Mouse (Mus musculus) olfactory bulb, adult 2 months (tissue): ENCODE data around the gene Trim28. TPM values are rescaled to one million over a fixed set of nuclear protein-coding genes. Genes with fewer than 3 reads are reported as not detected.

Experiments used
- H3K27ac ChIP-seq: fragments of 200-500 bp; 2 replicates; pipeline ENCODE4 v1.5.1; 2012; ENCODE audit warnings: low read depth, low read length; ENCODE audit not compliant: insufficient read depth
- H3K4me1 ChIP-seq: fragments of 200-500 bp; 2 replicates; pipeline ENCODE4 v1.6.1; 2012; ENCODE audit warnings: low read length; ENCODE audit not compliant: control insufficient read depth, insufficient read depth
- H3K4me3 ChIP-seq: fragments of 200-500 bp; 2 replicates; pipeline ENCODE4 v1.5.1; 2012; ENCODE audit warnings: mild to moderate bottlenecking, low read depth, low read length, moderate library complexity; ENCODE audit not compliant: insufficient read depth
- CTCF ChIP-seq: fragments of 200-500 bp; IDR thresholded peaks from 2 replicates; pipeline ENCODE4 v1.5.1; 2012; ENCODE audit warnings: low read depth, mild to moderate bottlenecking, low read length, moderate library complexity; ENCODE audit not compliant: insufficient read depth
- POLR2A ChIP-seq: fragments of 200-500 bp; IDR thresholded peaks from 2 replicates; pipeline ENCODE4 v1.6.1; 2012; ENCODE audit warnings: mild to moderate bottlenecking, low read depth, low read length, moderate library complexity; ENCODE audit not compliant: insufficient read depth
- WGBS: fragments of 180-500 bp; shearing (Covaris S2); methylation state at CpG from one replicate; pipeline ENCODE4 v1.1.7; 2018; 5-methylcytosine and 5-hydroxymethylcytosine counted together
- polyA plus RNA-seq: library from polyadenylated mRNA; stranded (reverse); fragments of >200 nt; gene quantifications from 2 replicates; pipeline ENCODE4 v1.2.4, GENCODE M21; 2012; ENCODE audit warnings: low replicate concordance; ENCODE audit not compliant: missing spikeins, insufficient read depth, insufficient read length

Gene Trim28
- polyA plus RNA-seq, 1 experiment: not detected

- peak overlapping the region; percentile 49 for H3K4me3 ChIP-seq
- peaks cover 19% of the 10 kb centered on the region for H3K4me1 ChIP-seq
- 0 out of 2 replicates have a peak overlapping the region, but pooled peaks have one; percentile 4 for H3K27ac ChIP-seq
- WGBS: 9% methylated on average over 88 of the region's 88 CpGs
- TF ChIP-seq CTCF (no peak), POLR2A (peak; percentile 16; the same call in 1 of the 2 replicates)
Measured at GRCm38 (mm10) chr7:13043445-13044253, 44.7 kb downstream of the Trim28 start.

DNA sequence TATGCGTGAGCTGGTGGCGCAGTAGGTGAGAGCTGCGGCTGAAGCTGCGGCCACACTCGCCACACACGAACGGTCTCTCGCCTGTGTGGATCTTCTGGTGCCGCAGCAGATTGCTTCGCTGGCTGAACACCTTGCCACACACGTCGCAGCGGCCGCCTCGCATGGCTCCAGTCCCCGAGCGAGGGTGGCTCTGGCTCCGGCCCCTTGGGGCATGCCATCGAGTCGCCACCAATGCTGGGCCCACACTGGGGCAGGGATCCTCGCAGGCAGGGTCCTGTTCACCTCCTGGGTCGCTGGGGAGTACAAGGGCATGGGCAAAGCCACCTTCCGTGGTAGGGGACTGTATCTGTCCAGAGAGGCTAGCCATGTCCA, 45.3 kb downstream of the Trim28 start:
- H3K27ac ChIP-seq: 0 out of 2 replicates have a peak overlapping the region, but pooled peaks have one; percentile 4
- no peak for TF ChIP-seq POLR2A
- TF ChIP-seq CTCF: no peak
- WGBS: 8% methylated on average over 23 of the region's 23 CpGs
- peak overlapping the region; percentile 49 for H3K4me3 ChIP-seq
- peaks cover 15% of the 10 kb centered on the region for H3K4me1 ChIP-seq

GRCm38 (mm10) chr7:13046084-13046483, 47.2 kb downstream of the Trim28 start:
- Histone ChIP-seq H3K4me1 (peaks cover 15% of the 10 kb centered on the region), H3K27ac (no peak overlapping the region), H3K4me3 (no peak overlapping the region)
- WGBS: 5% methylated on average over 2 of the region's 2 CpGs
- TF ChIP-seq POLR2A (no peak), CTCF (no peak)

GRCm38 (mm10) chr7:13053001-13053400, 54.1 kb downstream of the Trim28 start:
- Histone ChIP-seq H3K27ac (no peak overlapping the region), H3K4me3 (no peak overlapping the region), H3K4me1 (no peaks in the 10 kb centered on the region)
- WGBS: 88% methylated on average over 13 of the region's 13 CpGs
- no peak for TF ChIP-seq POLR2A
- TF ChIP-seq CTCF: no peak

- Histone ChIP-seq H3K4me1 (no peaks in the 10 kb centered on the region), H3K4me3 (no peak overlapping the region), H3K27ac (no peak overlapping the region)
- 95% methylated on average over 2 of the region's 2 CpGs for WGBS
- TF ChIP-seq POLR2A (no peak), CTCF (no peak)
Measured at GRCm38 (mm10) chr7:13053501-13053900, 54.6 kb downstream of the Trim28 start.

- H3K27ac ChIP-seq: peak overlapping the region; percentile 98
- no peak for TF ChIP-seq CTCF
- 0 out of 2 replicates have a peak, but pooled peaks have one; percentile 44 for TF ChIP-seq POLR2A
- WGBS: under 1% methylated on average over 15 of the region's 15 CpGs
- peak overlapping the region; percentile 83 for H3K4me3 ChIP-seq
- H3K4me1 ChIP-seq: no peaks in the 10 kb centered on the region
Measured at GRCm38 (mm10) chr7:13053961-13054286, 55.0 kb downstream of the Trim28 start.

GRCm38 (mm10) chr7:13054287-13055010, 55.5 kb downstream of the Trim28 start, which contains the start of gene Mzf1:
Mzf1 (minus strand) TSS chr7:13054764.
- Histone ChIP-seq H3K4me1 (no peaks in the 10 kb centered on the region), H3K27ac (peak within 1 kb of the TSS; percentile 98), H3K4me3 (peak within 1 kb of the TSS; percentile 83)
- WGBS: under 1% methylated on average over 41 of the region's 41 CpGs
- TF ChIP-seq CTCF (no peak), POLR2A (peak; percentile 40)

DNA sequence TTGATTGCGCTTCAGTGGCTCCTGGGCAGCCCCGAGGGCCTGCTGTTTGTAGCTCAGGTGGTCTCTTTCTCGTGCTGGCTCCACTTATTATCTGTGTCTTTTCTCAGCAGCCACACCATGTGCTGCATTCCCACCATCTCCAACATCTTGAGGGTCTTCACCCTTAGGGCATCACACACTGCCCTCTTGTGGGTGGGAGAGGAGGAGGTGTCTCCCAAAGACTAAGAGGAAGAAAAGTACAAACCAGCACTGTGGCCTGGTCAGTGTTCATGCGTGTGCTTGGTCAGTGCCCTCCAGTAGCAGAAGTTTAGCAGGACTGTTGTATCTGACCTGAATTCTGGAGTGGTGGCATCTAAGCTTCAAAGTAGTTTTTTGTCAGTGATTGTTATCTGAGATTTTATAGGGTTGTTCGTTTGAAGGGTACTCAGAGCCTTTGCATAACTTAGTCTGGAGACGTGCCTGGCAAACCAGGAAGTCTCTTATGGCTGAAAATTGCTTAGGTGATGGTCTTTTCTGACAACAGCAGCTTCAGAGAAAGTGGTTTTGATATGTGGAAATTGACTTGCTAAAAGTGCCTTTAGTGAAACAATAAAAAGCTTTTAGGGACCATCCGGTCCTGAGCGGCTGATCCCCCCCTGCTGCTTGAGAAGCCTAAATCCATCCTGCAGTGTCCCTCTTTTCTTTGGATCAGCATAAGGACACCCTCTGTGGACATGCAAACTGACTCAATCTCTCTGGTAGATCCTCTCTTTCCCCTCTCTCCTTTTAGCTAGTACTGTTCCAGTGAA, 58.2 kb downstream of the Trim28 start:
- H3K27ac ChIP-seq: no peak overlapping the region
- TF ChIP-seq CTCF (no peak), POLR2A (no peak)
- no peaks in the 10 kb centered on the region for H3K4me1 ChIP-seq
- no peak overlapping the region for H3K4me3 ChIP-seq
- WGBS: 57% methylated on average over 8 of the region's 8 CpGs
